Mouse (Mus musculus): ENCODE data around the gene Gm45716.

GRCm38 (mm10) chr11:90142936-90143335, 44.5 kb upstream of the Gm45716 start:
- TF ChIP-seq CTCF (IDR thresholded peaks at IDR 0.05; ENCODE audit: low read depth) (no peak), EP300 (IDR thresholded peaks at IDR 0.05; ENCODE audit: low read depth) (no peak)

All from liver, embryonic 14.5 days (tissue).